Mouse (Mus musculus): ENCODE results near the gene Arhgef15.

The Arhgef15 gene

GRCm38 (mm10) chr11:68924749-68925148, 32.5 kb downstream of the Arhgef15 start:
- CTCF ChIA-PET = no interaction called here

- CTCF ChIA-PET = no interaction called here
Measured at GRCm38 (mm10) chr11:68923191-68923590, 34.1 kb downstream of the Arhgef15 start.

- CTCF ChIA-PET = no interaction called here
Measured at GRCm38 (mm10) chr11:68914566-68914965, 42.7 kb downstream of the Arhgef15 start.

GRCm38 (mm10) chr11:68911531-68912177, 45.6 kb downstream of the Arhgef15 start:
- CTCF ChIA-PET = no interaction called here

- CTCF ChIA-PET = interaction anchor here (0.5 kb wide), 1 partner anchor 66 kb away, joined by 4 read pairs; the partner anchor contains the start of gene Rangrf
Measured at GRCm38 (mm10) chr11:68908846-68909503, 48.3 kb downstream of the Arhgef15 start.

- CTCF ChIA-PET = no interaction called here
Measured at GRCm38 (mm10) chr11:68907251-68907650, 50.0 kb downstream of the Arhgef15 start.

- CTCF ChIA-PET = no interaction called here
Measured at GRCm38 (mm10) chr11:68906461-68906790, 50.9 kb downstream of the Arhgef15 start.

GRCm38 (mm10) chr11:68905665-68906460, 51.4 kb downstream of the Arhgef15 start:
- CTCF ChIA-PET = no interaction called here

GRCm38 (mm10) chr11:68905138-68905531, 52.1 kb downstream of the Arhgef15 start:
- CTCF ChIA-PET = no interaction called here

- CTCF ChIA-PET = no interaction called here
Measured at GRCm38 (mm10) chr11:68904375-68905137, 52.7 kb downstream of the Arhgef15 start.

GRCm38 (mm10) chr11:68903775-68904174, 53.5 kb downstream of the Arhgef15 start:
- CTCF ChIA-PET = no interaction called here

GRCm38 (mm10) chr11:68902823-68903222, 54.5 kb downstream of the Arhgef15 start:
- CTCF ChIA-PET = no interaction called here

- CTCF ChIA-PET = no interaction called here
Measured at GRCm38 (mm10) chr11:68902367-68902766, 54.9 kb downstream of the Arhgef15 start.

- CTCF ChIA-PET = no interaction called here
Measured at GRCm38 (mm10) chr11:68902047-68902364, 55.3 kb downstream of the Arhgef15 start.

- CTCF ChIA-PET = no interaction called here
Measured at GRCm38 (mm10) chr11:68901351-68902046, 55.8 kb downstream of the Arhgef15 start, which contains the start of gene Rpl26. Rpl26 (plus strand) TSS chr11:68901583.

GRCm38 (mm10) chr11:68900519-68901350, 56.5 kb downstream of the Arhgef15 start:
- CTCF ChIA-PET = no interaction called here

GRCm38 (mm10) chr11:68899815-68900214, 57.5 kb downstream of the Arhgef15 start:
- CTCF ChIA-PET = no interaction called here

- CTCF ChIA-PET = interaction anchor here (0.7 kb wide), 1 partner anchor 69 kb away, joined by 3 read pairs; no protein-coding TSS in a partner anchor
Measured at GRCm38 (mm10) chr11:68898790-68899189, 58.5 kb downstream of the Arhgef15 start.

GRCm38 (mm10) chr11:68897838-68898237, 59.4 kb downstream of the Arhgef15 start:
- CTCF ChIA-PET = interaction anchor here (0.7 kb wide), 1 partner anchor 68 kb away, joined by 3 read pairs; no protein-coding TSS in a partner anchor

- CTCF ChIA-PET = interaction anchor here (0.6 kb wide), 1 partner anchor 69 kb away, joined by 7 read pairs; no protein-coding TSS in a partner anchor
Measured at GRCm38 (mm10) chr11:68897120-68897519, 60.2 kb downstream of the Arhgef15 start.

All from spleen, embryonic (tissue).